Mouse (Mus musculus): Measurements from ENCODE around the gene Nxpe4. TPM values are rescaled to one million over a fixed set of nuclear protein-coding genes. Genes with fewer than 3 reads are reported as not detected.
"Not testable (repeated sequence)": the region's sequence is repeated elsewhere in the genome, so short reads cannot be mapped to it uniquely, and the experiment has no call there.

Nxpe4 gene
- polyA plus RNA-seq, 1 experiment from 2014 or later, result 6.0 TPM

DNA sequence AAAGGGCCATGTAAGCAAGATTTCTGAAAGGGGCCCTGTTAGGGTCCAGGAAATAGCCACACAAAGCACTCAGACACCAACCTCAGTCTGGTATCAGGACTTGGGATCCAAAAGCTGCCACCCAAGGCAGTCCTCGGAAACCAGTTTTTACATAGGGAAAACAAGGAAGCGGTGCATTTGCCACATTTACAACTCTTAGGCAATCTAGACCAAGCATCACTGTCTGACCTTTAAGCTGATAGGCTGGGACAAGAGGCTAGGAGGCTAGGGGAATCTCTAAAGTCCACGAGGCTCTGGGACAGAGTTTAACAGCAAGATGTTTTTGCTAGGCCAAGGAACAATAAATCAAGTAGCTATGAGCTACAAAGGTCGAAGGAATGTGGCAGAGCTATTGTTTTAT lies 226.6 kb downstream of the Nxpe4 start:
- WGBS, result 66% methylated on average over 4 of the region's 4 CpGs
- Histone ChIP-seq H3K4me1 (no peaks in the 10 kb centered on the region), H3K9ac (no peak overlapping the region), H3K36me3 (no peaks in the 10 kb centered on the region), H3K27ac (no peak overlapping the region), H3K27me3 (replicated peaks) (no peaks in the 10 kb centered on the region), H3K9me3 (no peaks in the 10 kb centered on the region), H3K4me2 (no peak overlapping the region), H3K4me3 (replicated peaks) (no peak overlapping the region)
- ATAC-seq (ENCODE audit: insufficient read depth, low FRiP score, low read depth), result no peak

DNA sequence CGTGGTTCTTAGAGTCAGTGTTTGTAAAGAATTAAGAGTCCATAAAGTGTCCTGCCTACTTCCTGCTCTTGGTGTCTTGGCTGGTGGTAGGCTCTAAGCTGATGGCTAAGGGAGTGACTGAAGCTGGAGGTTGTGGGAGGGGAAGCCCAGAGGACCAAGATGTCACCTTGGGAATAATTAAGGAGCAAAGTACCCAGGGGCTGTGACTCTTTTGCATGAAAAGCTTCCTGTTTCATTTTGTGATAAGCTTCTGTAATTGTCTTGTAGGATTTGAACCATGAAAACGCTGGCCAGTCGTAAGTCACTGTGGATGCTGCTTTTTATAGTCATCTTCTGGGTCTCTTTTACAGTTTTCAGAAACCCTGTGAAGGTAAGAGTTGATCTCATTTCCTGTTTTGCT lies 228.2 kb downstream of the Nxpe4 start:
- H3K9ac ChIP-seq, result no peak overlapping the region
- H3K4me2 ChIP-seq, result no peak overlapping the region
- no peaks in the 10 kb centered on the region for H3K9me3 ChIP-seq
- no peaks in the 10 kb centered on the region for H3K36me3 ChIP-seq
- no peaks in the 10 kb centered on the region for H3K27me3 ChIP-seq (replicated peaks)
- no peak overlapping the region for H3K4me3 ChIP-seq (replicated peaks)
- no peaks in the 10 kb centered on the region for H3K4me1 ChIP-seq
- 73% methylated on average over 3 of the region's 3 CpGs for WGBS
- H3K27ac ChIP-seq, result no peak overlapping the region
- no peak for ATAC-seq (ENCODE audit: insufficient read depth, low FRiP score, low read depth)

DNA sequence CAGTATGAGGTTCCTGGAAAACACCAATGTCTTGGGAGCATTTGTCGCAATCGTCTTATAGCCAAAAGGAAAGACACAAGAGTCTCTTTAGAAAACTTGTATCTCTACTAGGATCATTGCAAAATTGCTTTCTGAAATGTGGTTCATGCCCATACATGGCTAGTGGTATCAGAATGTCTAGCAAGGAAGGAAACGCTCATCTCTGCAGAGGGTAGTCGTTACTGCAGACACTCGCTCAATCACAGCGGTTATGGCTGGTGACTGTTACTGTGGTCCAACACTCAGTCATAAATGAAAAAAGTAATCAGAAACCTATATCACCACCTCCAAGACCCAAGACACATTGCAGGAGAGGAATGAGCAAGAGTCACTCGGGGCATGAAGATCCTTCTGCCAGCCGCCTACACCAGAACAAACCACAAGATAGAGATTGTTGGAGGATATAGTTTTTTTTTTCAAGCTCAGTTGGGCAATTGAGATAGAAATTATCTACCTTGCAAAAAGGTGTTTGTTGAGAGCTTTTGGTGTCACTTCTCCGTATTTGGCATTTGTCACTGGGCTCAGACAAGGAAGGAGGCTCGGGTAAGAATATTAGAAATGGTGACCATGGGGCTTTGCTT lies 241.9 kb downstream of the Nxpe4 start:
- no peak for ATAC-seq (ENCODE audit: insufficient read depth, low FRiP score, low read depth)

DNA sequence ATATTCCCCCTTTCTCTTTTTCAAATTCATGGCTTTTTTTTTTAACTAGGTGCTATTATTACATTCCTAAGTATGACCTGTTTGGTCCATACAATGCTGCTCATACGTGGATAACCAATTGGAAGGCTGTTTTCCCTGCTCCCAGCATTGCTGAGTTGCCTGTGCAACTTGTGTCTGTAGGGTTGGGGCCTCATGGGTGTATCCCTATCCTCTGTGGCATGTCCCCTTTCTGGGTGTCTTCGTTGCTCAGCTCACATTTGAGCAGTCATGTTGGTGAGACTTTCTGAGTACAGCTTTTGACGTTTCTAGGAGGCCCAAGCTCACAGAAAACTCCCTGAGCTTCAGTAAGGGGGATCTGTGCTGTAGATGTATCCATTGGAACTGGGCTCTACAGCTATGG lies 242.9 kb downstream of the Nxpe4 start:
- Histone ChIP-seq H3K9ac (no peak overlapping the region), H3K27me3 (replicated peaks) (no peaks in the 10 kb centered on the region), H3K36me3 (no peaks in the 10 kb centered on the region), H3K4me1 (no peaks in the 10 kb centered on the region), H3K4me2 (no peak overlapping the region), H3K9me3 (no peaks in the 10 kb centered on the region), H3K4me3 (replicated peaks) (no peak overlapping the region), H3K27ac (no peak overlapping the region)
- WGBS, result 62% methylated on average over 3 of the region's 3 CpGs
- no peak for ATAC-seq (ENCODE audit: insufficient read depth, low FRiP score, low read depth)

More for the DNA sequence above, 241.9 kb downstream of the Nxpe4 start:
- Histone ChIP-seq H3K27me3 (replicated peaks) (no peaks in the 10 kb centered on the region), H3K4me3 (replicated peaks) (no peak overlapping the region), H3K36me3 (no peaks in the 10 kb centered on the region), H3K27ac (no peak overlapping the region), H3K4me1 (no peaks in the 10 kb centered on the region), H3K9me3 (no peaks in the 10 kb centered on the region), H3K4me2 (no peak overlapping the region), H3K9ac (no peak overlapping the region)
- 88% methylated on average over 10 of the region's 10 CpGs for WGBS

DNA sequence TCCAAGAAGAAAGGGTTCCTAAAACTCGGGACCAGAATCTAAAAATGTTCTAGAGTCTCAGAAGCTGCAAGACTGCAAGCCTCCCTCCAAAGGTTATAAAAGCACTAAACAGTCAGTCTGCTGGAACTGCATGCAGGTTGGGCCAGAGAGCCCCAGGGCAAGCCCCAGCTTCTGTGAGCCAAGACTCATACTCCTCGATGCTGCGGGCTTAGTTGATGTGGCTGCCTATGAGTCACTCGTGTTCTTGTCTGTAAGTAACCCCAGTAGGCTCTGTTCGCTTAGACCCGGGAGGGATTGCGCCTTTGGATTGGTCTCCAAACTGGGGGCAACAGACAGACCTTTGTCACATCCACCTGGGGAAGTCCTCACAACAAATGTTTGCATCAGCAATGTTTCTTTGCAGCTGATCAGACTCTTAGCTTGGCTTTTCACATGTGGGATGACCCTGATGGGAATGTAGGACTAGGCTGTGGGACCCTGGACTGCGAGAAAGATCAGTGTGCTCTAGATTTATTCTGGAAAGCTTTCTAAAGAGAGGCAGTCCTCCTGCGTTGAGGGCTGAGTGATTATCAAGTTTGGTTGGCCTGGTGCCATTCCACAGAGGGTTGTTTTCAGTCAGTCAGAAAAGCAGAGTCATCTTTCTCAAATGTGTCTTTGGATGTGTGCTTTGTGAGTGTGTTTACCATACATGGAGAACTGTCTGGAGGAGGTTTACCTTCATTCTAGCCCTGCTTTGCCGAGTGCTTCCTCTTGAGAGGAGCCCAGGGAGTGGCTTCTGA lies 245.9 kb downstream of the Nxpe4 start:
- H3K36me3 ChIP-seq, result no peaks in the 10 kb centered on the region
- H3K4me2 ChIP-seq, result no peak overlapping the region
- WGBS, result 67% methylated on average over 10 of the region's 10 CpGs
- no peaks in the 10 kb centered on the region for H3K4me1 ChIP-seq
- no peak overlapping the region for H3K27ac ChIP-seq
- H3K9me3 ChIP-seq, result no peaks in the 10 kb centered on the region
- no peak overlapping the region for H3K9ac ChIP-seq
- no peak overlapping the region for H3K4me3 ChIP-seq (replicated peaks)
- H3K27me3 ChIP-seq (replicated peaks), result no peaks in the 10 kb centered on the region
- ATAC-seq (ENCODE audit: insufficient read depth, low FRiP score, low read depth), result no peak

DNA sequence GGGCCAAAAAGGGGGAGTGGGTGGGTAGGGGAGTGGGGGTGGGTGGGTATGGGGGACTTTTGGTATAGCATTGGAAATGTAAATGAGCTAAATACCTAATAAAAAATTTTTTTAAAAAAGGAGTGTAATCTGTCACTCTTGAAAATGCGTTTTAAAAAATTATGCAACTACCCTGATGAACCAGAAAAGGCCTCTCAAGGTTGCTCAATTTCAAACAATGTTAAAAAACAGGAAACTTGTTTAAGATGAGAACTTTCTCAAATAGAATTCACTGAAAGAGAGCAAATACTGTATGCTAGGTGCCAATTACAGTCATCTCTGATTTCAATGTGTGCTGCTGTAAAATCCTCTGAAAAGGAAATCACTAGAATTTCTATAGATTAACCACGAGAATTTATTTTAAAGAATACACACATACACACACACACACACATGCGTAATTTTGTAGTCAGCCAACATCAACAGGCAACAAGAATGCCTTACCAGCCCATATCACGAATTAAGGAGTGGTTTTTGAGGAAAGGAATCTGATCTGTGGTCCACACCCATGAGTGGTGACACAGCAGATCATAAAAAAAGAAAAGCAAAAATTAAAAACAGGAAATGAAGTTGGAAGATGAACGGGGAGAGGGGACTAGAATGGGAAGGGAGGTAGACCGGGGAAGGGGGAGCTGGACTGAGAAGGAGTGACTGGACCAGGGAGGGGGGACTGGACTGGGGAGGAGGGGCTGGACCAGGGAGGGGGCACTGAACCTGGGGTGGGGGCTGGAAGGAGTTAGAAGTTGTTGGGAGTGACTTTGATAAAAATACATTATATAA lies 248.6 kb downstream of the Nxpe4 start:
- H3K9ac ChIP-seq, result no peak overlapping the region
- H3K27me3 ChIP-seq (replicated peaks), result no peaks in the 10 kb centered on the region
- no peak overlapping the region for H3K4me2 ChIP-seq
- no peak for ATAC-seq (ENCODE audit: insufficient read depth, low FRiP score, low read depth)
- no peaks in the 10 kb centered on the region for H3K36me3 ChIP-seq
- H3K4me1 ChIP-seq, result no peaks in the 10 kb centered on the region
- no peaks in the 10 kb centered on the region for H3K9me3 ChIP-seq
- no peak overlapping the region for H3K27ac ChIP-seq
- 69% methylated on average over 6 of the region's 6 CpGs for WGBS
- H3K4me3 ChIP-seq (replicated peaks), result no peak overlapping the region

DNA sequence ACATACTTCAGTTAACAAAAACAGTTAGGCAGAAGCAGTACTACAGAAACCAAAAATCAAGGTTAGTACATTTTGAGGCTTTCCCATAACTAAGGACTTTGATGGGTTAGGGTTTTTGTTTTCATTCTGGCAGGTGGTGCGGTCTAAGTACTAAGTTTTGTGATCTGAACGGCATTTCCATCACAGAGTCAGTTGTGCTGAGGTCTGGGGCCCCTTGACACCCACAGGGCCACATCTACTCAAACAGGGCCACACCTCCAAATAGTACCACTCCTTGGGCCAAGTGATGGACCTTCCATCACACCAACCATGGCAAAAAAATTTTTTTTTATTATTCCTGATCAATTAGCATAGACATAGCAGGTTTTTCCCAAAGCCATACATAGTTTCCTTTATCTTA lies 251.8 kb downstream of the Nxpe4 start:
- 78% methylated on average over 2 of the region's 2 CpGs for WGBS
- ATAC-seq (ENCODE audit: insufficient read depth, low FRiP score, low read depth), result no peak

DNA sequence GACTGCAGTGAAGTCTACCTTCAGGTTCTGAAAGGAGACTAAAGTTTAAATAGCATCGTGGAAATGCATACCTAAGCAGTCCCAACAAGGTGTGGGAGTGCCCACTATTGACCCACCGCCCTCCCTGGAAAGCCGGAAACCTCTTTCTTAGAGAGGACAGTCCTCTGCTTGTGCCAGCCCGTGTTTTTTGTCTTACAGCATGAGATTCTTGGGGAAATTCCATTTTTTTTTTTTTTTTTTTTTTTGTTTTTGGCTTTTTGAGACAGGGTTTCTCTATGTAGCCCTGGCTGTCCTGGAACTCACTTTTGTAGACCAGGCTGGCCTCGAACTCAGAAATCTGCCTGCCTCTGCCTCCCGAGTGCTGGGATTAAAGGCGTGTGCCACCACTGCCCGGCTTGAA lies 255.5 kb downstream of the Nxpe4 start:
- H3K4me2 ChIP-seq; ATAC-seq (ENCODE audit: insufficient read depth, low FRiP score, low read depth); H3K27me3 ChIP-seq (replicated peaks); H3K36me3 ChIP-seq; H3K9me3 ChIP-seq; H3K9ac ChIP-seq; H3K4me3 ChIP-seq (replicated peaks); H3K4me1 ChIP-seq; H3K27ac ChIP-seq: not testable (repeated sequence)
- WGBS, result 88% methylated on average over 8 of the region's 8 CpGs

More for the DNA sequence above, 251.8 kb downstream of the Nxpe4 start:
- no peak overlapping the region for H3K9ac ChIP-seq
- H3K36me3 ChIP-seq, result no peaks in the 10 kb centered on the region
- H3K4me1 ChIP-seq, result no peaks in the 10 kb centered on the region
- H3K27me3 ChIP-seq (replicated peaks), result no peaks in the 10 kb centered on the region
- no peak overlapping the region for H3K4me2 ChIP-seq
- no peak overlapping the region for H3K27ac ChIP-seq
- H3K4me3 ChIP-seq (replicated peaks), result no peak overlapping the region
- H3K9me3 ChIP-seq, result no peaks in the 10 kb centered on the region

DNA sequence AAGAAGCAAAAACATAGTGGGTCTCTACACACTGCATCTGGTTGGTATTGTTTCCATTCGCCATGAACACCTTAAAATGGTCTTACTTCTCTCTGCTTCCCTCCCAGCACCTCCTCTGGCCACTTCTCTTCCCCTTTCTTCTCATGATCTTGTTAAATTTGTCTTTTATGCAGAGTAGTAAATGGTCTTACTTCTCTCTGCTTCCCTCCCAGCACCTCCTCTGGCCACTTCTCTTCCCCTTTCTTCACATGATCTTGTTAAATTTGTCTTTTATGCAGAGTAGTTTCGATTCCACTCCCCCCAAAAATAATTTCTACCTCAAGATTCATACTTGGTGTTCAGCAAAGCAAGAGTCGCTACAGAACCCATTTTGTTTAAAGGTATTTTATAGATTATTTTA lies 256.2 kb downstream of the Nxpe4 start:
- Histone ChIP-seq H3K27me3 (replicated peaks) (no peaks in the 10 kb centered on the region), H3K4me3 (replicated peaks) (no peak overlapping the region), H3K4me2 (no peak overlapping the region), H3K36me3 (no peaks in the 10 kb centered on the region), H3K4me1 (no peaks in the 10 kb centered on the region), H3K27ac (no peak overlapping the region), H3K9ac (no peak overlapping the region), H3K9me3 (no peaks in the 10 kb centered on the region)
- WGBS, result 69% methylated on average over 3 of the region's 3 CpGs
- ATAC-seq (ENCODE audit: insufficient read depth, low FRiP score, low read depth), result no peak

DNA sequence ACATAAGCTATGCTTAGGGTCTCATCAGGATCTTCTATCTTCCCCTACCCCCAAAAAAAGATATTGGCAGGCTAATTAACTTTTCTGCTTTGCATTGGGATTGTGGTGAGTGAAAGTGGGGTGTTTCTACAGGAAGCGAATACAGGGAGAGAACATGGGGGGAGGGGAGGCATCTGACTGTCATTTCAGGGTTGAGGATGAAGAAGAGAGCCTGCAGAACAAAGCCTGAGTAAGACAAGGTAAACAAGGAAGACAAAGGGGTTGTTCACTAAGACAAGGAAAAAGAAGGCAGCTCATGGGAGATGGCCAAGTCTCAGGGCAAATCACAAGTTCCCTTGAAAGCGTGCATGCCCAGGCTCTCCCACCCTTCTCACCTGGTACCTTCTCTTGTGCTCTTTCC lies 256.6 kb downstream of the Nxpe4 start:
- no peaks in the 10 kb centered on the region for H3K9me3 ChIP-seq
- H3K27ac ChIP-seq, result no peak overlapping the region
- H3K4me1 ChIP-seq, result no peaks in the 10 kb centered on the region
- no peak overlapping the region for H3K4me3 ChIP-seq (replicated peaks)
- no peak for ATAC-seq (ENCODE audit: insufficient read depth, low FRiP score, low read depth)
- no peaks in the 10 kb centered on the region for H3K27me3 ChIP-seq (replicated peaks)
- no peak overlapping the region for H3K4me2 ChIP-seq
- no peaks in the 10 kb centered on the region for H3K36me3 ChIP-seq
- WGBS, result 81% methylated on average over 2 of the region's 2 CpGs
- H3K9ac ChIP-seq, result no peak overlapping the region

DNA sequence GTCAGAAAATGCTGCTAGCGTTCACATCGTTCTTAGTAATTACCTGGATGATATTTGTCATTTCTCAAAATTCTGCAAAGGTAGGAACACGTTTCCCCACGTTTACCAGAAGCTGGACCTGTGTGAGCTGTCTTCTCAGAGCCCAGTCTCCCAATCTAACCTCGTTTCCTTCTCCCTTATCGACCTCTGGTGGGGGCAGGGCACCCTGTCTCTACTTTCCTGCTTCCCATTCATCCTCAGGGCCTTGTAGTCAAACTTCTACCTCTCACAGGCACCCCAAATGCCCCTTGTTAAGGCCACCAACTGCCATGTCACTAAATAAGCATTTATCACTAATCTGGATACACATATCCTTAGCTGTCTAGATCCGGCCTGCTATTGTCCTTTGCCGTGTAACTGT lies 257.0 kb downstream of the Nxpe4 start:
- Histone ChIP-seq H3K4me2 (no peak overlapping the region), H3K27ac (no peak overlapping the region), H3K27me3 (replicated peaks) (no peaks in the 10 kb centered on the region), H3K9ac (no peak overlapping the region), H3K4me3 (replicated peaks) (no peak overlapping the region), H3K4me1 (no peaks in the 10 kb centered on the region), H3K9me3 (no peaks in the 10 kb centered on the region), H3K36me3 (no peaks in the 10 kb centered on the region)
- WGBS, result 69% methylated on average over 8 of the region's 8 CpGs
- no peak for ATAC-seq (ENCODE audit: insufficient read depth, low FRiP score, low read depth)

DNA sequence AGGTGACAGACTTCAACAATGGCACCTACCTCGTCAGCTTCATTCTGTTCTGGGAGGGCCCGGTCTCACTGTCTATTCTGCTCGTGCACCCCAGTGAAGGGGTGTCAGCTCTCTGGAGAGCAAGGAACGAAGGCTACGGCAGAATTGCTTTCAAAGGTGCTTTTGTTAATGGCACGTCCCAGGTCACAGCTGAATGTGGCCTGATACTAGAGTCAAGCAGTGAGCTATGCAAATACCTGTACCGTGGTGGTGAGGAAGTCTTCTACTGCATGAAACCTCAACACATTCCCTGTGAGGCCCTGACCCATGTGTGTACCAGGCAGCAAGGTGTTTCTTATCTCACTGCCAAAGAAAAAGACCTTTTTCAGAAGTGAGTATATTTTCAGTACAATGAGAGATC lies 258.6 kb downstream of the Nxpe4 start:
- no peak overlapping the region for H3K4me2 ChIP-seq
- no peaks in the 10 kb centered on the region for H3K36me3 ChIP-seq
- WGBS, result 83% methylated on average over 7 of the region's 7 CpGs
- H3K9me3 ChIP-seq, result no peaks in the 10 kb centered on the region
- H3K27ac ChIP-seq, result no peak overlapping the region
- no peak overlapping the region for H3K4me3 ChIP-seq (replicated peaks)
- H3K9ac ChIP-seq, result no peak overlapping the region
- H3K27me3 ChIP-seq (replicated peaks), result no peaks in the 10 kb centered on the region
- no peaks in the 10 kb centered on the region for H3K4me1 ChIP-seq
- ATAC-seq (ENCODE audit: insufficient read depth, low FRiP score, low read depth), result no peak

Data from stomach, embryonic 15.5 days (tissue).